Mouse (Mus musculus) T-helper 2 cell (primary cell): ENCODE data around the gene Bcl2l14.

ENCODE experiments used
- in situ Hi-C: fragments of 300-600 bp; cut with MboI, MseI; formaldehyde crosslinking; loops from one replicate; pipeline ENCODE4 v1.15.1; 2025; ENCODE audit warnings: high pct_unique_total_duplicates

The Bcl2l14 gene

DNA sequence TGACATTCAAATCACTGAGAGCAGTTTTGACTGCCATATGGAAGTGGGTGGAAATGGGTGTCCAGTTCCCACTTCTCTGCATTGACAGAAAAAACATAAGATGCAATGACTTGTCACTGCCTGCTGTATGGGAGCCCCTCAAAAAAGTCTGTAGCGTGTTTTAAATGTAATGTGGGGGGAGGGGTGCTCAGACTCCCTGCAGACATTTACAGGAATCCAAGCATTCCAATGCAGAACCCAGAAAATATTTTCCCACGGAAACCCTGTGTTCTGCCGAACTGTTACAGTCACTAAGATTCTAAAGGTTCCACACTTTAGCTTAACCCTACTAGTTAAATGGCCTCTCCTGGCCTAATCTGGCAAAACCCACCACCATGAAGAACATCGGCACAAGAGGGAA, at the start of gene Bcl2l14:
Gene Bcl2l14, plus strand, starts transcription at position 301 of the 400 bp plus-strand sequence.
- in situ Hi-C loops: no loop called here

DNA sequence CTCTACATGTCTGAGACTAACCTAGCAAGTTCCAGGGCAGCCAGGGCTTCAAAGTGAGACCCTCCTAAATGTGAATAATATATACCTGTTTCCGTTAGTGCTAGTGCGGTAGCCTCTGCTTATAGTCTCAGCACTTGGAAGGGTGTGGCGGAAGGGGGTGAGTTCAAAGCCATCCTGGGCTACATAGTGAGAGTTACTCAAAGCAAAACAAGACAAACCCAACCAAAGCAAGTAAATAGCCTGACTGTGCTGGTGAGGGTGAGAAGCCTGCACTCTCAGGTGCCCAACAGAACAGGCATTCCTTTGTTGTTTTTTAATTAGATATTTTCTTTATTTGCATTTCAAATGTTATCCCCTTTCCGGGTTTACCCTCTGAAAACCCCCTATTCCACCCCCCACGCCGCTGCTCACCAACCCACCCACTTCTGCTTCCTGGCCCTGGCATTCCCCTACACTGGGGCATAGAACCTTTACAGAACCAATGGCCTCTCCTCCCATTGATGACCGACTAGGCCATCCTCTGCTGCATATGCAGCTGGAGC, 47.5 kb upstream of the Bcl2l14 start:
- in situ Hi-C loops: no loop called here

GRCm38 (mm10) chr6:134352881-134353280, 43.2 kb upstream of the Bcl2l14 start:
- in situ Hi-C loops: no loop called here

GRCm38 (mm10) chr6:134353751-134354150, 42.4 kb upstream of the Bcl2l14 start:
- in situ Hi-C loops: no loop called here

- in situ Hi-C loops: no loop called here
These were observed 38.5 kb upstream of the Bcl2l14 start for GRCm38 (mm10) chr6:134357570-134357969.

DNA sequence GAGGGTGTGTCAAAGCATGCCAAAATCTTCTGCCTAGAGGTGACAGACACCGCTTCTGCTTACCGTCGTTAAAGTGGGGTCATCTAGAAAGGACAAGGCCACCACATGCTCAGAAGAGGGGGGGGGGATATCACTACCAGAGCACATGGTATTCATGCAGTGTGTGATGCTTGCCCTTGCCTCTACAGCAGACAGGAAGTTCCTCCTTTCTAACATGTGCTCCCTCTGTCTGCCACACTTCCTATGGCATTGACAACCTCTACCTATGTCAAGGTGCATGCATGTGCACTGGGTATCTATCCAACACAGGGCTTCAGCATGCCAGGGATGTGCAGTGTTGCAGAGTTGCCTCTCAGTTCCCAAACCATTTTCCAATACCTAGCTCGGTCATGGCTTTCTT, 36.0 kb upstream of the Bcl2l14 start:
- in situ Hi-C loops: no loop called here

DNA sequence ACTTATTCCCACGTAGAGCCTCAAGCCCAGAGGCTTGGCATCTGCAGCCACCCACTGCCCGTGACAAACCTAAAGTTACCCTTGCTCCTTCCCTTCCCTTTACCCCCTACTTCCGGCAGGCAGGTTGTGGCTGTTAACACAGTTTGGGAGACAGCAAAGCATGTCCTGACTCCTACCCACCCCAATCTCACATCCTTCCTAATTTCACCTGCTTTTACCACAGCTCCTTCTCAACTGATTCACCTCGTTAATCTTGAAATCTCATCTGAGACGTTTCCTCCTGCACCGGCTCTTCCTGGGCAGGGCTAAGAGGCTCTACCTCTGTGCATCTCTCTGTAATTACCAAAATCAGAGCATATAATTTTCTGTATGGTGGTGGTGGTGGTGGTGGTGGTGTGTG, 31.5 kb upstream of the Bcl2l14 start:
- in situ Hi-C loops: loop anchor here (5.0 kb wide), 2 partner anchors 82 to 142 kb away; no protein-coding TSS in a partner anchor

DNA sequence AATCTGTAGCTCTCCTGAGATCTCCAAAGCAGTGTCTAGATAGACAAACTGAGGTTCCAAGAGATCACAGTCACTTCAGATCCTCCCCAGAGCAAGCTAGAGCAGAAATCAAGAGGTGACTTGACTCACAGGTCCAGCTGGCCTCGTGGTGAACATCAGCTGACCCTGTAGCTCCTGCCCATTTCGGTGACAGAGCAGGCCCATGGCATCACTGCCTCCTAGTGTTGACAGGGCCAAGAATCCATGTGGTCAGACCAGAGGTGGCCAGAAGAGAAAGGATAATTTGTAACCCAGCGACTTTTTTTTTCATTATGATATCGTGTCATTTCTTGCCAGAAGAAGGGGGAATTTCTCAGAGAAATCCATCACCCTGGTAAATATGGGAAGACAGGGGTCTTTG, 30.2 kb upstream of the Bcl2l14 start:
- in situ Hi-C loops: loop anchor here (5.0 kb wide), 2 partner anchors 84 to 144 kb away; no protein-coding TSS in a partner anchor

DNA sequence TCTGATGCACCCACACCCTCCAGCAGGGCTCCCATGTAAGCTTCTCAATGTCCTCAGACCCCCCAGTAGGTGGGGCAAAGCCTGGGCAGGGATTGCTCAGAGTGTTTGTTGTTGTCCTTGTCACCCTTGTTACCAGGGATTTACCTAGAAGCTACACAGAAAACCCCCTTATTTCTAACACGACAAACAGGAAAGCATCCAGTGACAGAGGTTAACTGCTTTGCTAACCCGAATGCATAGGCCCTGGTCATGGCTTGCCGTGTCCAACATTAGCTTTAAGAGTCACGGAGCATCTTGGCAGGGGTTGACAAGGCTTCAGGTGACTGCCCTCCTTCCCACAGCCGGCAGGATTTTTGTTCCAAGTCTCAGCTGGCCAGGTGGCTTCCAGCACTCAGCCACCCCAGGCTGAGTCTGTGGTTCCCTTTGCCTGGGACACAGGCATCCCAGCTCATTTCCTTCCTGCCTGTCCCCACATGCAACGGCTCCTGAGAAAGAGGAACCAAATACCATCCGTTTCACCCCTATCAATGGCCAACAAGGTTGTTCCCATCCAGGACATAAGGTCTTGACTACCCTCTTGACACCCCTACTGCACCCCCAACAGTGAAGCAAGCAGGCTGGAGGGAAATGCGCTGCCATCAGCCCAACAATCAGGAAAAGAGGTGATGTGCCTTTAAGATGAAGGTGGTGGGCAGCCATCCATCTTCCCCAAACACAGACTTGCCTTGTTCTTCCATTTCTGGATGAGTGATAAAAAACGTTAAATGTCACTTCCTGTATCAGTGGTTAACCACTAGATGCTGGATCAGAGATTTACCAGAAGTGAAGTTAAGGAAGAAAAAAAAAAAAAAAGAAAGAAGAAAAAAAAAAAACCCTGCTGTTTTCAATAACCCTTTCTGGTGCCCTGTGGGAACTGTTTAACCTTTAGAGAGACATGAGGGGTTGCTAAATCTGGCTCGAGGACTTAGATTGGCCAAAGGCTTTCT, 29.5 kb upstream of the Bcl2l14 start:
- in situ Hi-C loops: loop anchor here (5.0 kb wide), 2 partner anchors 84 to 144 kb away; no protein-coding TSS in a partner anchor

DNA sequence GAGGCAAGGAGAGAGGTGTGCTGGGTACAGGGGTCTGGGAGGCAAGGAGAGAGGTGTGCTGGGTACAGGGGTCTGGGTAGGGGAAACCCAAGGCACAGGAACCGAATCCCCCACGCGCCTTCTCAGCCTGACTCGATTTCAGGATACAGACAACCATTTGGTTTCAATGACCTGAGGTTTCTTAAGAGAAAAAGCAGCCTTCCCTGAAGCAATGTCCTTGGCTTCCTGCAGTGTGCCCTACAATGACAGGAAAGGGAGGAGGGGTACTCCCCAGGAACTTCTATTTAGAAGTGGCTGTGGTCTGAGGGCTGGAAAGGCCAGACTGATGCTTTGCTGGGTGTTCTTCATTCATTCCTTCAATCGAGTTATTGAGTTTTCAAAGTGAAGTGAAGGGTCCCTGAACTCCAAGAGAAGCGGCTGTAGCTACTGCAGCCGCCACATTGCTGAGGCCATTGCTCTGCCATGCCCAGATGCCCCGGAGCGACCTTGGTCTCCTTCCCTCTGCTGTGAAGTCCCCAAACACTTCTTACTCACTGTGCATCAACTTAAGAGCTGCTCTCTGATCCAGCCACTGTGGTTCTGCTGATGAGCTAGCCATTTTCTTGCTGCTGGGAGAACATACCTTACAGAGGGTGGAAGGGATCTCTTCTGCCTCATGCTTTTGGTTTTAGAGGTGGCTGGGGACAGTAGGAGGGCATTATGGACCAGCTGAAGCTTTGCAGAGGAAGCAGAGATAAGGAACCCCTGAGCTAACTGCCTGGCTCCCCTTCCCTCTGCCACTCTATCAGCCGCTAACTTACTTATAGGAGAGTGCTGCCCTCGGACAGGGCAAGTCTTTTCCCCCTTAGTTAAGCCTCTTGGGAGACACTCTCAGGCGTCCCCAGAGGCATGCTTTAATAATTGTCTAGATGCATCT, 28.5 kb upstream of the Bcl2l14 start:
- in situ Hi-C loops: loop anchor here (5.0 kb wide), 2 partner anchors 85 to 145 kb away; no protein-coding TSS in a partner anchor

GRCm38 (mm10) chr6:134372946-134373345, 23.2 kb upstream of the Bcl2l14 start:
- in situ Hi-C loops: no loop called here

- in situ Hi-C loops: loop anchor here (5.0 kb wide), 1 partner anchor 410 kb away; no protein-coding TSS in a partner anchor
These were observed 18.9 kb upstream of the Bcl2l14 start for GRCm38 (mm10) chr6:134377201-134377600.

DNA sequence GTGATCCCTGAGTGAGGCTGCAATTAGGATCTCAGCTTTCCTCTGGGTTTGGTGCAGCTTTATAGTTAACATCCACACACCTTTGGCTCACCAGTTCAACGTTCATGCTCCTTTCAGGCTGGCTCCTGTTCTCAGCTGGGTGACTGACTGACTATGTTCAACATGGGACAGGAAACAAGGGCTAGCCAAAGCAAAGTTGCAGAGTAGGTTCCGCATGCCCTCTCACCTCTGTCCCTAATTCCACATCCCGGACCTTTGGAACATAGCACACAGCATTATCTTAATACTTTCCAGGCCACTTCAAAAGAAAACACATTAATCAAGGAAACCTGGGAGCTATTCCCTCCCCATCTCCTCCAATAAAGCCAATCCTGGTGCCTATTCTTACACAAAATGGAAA, 18.3 kb upstream of the Bcl2l14 start:
- in situ Hi-C loops: loop anchor here (5.0 kb wide), 1 partner anchor 411 kb away; no protein-coding TSS in a partner anchor

DNA sequence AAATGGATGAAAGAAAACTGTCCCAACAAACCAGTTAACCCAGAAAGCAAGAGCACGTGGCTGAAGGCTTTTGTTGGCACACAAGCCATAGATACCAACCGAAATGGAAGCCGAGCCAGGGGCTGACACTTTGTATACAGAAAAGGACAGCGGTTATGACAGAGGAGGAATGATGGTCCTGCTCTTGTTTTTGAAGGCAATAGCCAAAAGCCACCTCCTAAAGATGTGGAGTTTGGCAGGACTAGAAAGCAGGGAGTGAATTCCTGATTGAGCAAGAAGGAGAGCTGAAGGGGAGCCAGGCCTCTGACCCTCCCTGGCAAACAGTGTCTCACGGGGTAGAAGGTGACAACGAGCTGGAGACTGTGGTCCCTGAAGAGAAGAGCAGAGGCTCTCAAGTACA, 14.7 kb upstream of the Bcl2l14 start:
- in situ Hi-C loops: no loop called here

DNA sequence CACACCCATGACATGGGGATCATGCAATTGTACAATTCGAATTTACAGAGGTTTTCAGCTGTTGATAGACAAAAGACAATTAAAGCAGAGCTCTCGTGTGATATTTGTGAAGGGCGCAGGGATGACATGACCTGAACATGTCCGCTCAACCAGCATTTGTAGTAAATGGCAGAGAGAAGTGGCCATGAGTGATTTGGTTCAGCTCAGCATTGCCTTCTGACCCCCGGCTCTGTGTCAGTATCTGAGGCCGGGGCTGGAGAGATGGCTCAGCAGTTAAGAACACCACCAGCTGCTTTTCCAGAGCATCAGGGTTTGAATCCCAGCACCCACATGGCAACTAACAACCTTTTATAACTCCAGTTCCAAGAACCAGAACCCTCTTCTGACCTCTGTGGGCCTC, 10.2 kb upstream of the Bcl2l14 start:
- in situ Hi-C loops: no loop called here

DNA sequence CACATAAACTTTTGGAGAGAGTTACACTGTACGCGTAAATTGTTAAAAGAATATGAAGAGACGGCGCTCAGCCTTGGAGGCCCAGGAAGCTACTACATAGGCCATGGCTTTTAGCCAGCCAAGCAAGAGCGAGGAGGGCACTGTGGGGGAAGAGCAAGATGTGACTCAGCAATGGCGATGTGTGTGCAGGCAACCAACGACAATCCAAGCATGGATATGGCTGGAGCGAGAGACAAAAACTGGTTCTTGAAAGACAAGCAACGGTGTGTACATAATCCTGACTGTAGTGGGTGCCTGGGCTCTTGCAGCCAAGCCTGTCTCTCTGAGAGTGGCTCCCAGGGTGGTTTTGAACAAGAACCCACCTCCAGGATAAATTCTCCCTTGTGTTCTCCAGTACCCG, 8.7 kb upstream of the Bcl2l14 start:
- in situ Hi-C loops: no loop called here

- in situ Hi-C loops: no loop called here
These were observed 7.6 kb upstream of the Bcl2l14 start for GRCm38 (mm10) chr6:134388424-134389110.

GRCm38 (mm10) chr6:134389248-134389891, 6.7 kb upstream of the Bcl2l14 start:
- in situ Hi-C loops: no loop called here

DNA sequence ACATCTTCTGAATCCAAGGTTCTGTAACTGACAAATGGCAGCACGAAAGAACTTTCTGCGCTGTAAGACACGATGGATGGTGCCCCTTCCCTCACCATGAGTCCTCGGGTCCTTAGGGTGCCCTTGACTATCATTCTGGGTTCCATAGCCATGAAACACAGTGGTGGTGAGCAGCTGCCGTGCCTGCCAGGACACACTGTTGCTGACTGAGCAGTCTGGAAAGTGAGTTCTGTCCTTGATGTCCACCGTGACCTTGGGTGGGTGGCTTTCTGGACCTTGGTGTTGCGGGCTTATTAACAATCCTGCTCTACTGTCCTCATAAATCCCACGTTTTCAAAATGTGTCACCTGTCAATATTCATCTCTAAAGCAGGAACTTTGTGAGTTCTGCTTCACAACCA, 6.2 kb upstream of the Bcl2l14 start:
- in situ Hi-C loops: no loop called here

DNA sequence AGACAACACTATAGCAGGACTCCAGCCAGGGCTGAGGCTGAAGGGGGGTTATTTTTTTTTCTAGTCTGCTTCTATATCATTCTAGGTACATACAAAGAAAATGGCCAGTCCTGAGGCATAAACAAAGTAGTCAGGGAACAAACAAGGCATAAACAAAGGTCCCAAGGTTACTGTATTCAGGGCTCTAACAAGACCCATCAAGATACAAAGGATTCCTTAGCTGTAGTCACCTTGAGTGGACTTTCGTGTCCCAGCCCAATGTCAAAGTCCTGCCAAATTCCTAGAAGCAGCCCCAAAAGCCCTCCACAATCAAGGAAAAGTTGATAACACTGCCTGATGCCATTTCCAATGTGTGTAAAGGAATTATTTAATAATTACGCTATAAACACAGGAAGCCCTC, 5.3 kb upstream of the Bcl2l14 start:
- in situ Hi-C loops: no loop called here
